Mouse (Mus musculus): ENCODE measurements at regions not wholly inside any gene's neighbourhood (a gene's known extent, or its start where the extent isn't known, plus 50 kb on each side); places are given as distances from the start of the nearest gene placed in this dataset.

DNA sequence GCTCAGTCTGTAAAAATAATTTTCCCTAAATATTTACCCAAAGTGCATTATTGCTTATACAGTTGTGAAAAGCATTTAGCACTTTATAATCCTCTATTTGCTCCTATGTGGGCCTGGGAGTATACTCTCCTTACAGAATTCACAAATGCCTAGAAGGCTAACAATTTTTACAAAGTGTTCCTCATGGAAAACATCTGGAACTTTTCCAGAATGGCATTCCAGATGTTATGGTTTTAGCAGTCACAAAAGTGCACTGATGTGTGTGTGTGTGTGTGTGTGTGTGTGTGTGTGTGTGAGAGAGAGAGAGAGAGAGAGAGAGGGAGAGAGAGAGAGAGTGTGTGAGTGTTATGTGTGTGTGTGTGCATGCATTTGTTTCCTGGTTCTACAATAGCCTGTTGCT, 229.1 kb upstream of the Osr1 start:
- no peak for TF ChIP-seq POLR2A (IDR thresholded peaks at IDR 0.05; ENCODE audit: control insufficient read depth, low read depth, low read length)
- no peak for TF ChIP-seq CTCF (IDR thresholded peaks at IDR 0.05; ENCODE audit: control insufficient read depth, insufficient read depth, insufficient replicate concordance, low read depth, low read length)
